Mouse (Mus musculus) heart, postnatal 0 days (tissue): ENCODE results near the gene Pdhb.

Source experiments
- CTCF ChIP-seq: IDR thresholded peaks from 2 replicates; pipeline ENCODE4 v1.5.1; 2016; ENCODE audit warnings: antibody characterized with exemption, control low read depth, low read depth
- EP300 ChIP-seq: IDR thresholded peaks from 2 replicates; pipeline ENCODE4 v1.6.1; 2016; ENCODE audit warnings: antibody characterized with exemption, low read depth

- TF ChIP-seq CTCF (no peak), EP300 (no peak)
Observed at GRCm38 (mm10) chr14:8215208-8215778, 42.5 kb upstream of the Pdhb start.
